Mouse (Mus musculus) layer of hippocampus, adult 18-20 months (tissue): ENCODE measurements around the gene Olfr816. TPM values are rescaled to one million over a fixed set of nuclear protein-coding genes. Genes with fewer than 3 reads are reported as not detected.
"Not testable (repeated sequence)": the region's sequence is repeated elsewhere in the genome, so short reads cannot be mapped to it uniquely, and the experiment has no call there.

ENCODE experiments used
- DNase-seq, 2 experiments: peaks; one replicate each; pipeline ENCODE4 v3.0.0; 2022; ENCODE audit warnings: low spot score in 2 of 2
- long read RNA-seq: library from polyadenylated mRNA; stranded (forward); transcript quantifications from one replicate; pipeline ENCODE4 v2.0.0, GENCODE M21; 2021
- total RNA-seq, 2 experiments: library from RNA; stranded (reverse); gene quantifications; 2 replicates each; pipeline ENCODE4 v1.2.3; 2021

Gene Olfr816
- total RNA-seq: not detected
- long read RNA-seq: 0 reads

- no peak for DNase-seq
Measured at GRCm38 (mm10) chr10:129915497-129915896, at the start of gene Olfr816. TSS of gene Olfr816 (minus strand) at chr10:129915597.

DNA sequence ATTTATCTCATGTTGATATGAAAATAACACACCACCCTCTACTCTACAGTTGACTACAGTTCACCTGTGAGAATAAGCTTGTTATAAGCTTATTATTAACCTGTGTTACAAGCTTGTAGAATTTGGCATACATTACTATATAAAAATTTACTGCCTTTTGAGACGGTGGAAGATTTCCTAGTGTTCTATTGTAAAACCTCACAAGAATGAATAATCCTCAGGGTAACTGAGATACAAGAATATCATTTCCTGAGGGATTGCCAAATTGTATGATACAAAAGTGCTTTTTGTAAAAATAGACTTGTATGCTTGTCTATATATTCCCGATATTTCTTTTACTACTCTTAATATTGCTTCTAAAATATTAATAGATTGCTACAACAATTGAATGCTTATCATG lies 33.6 kb upstream of the Olfr816 start, which contains the start of gene Olfr818:
Gene Olfr818 (minus strand): TSS at position 101 of the 400 bp plus-strand sequence.
- no peak for DNase-seq

- not testable (repeated sequence) for DNase-seq
Measured at GRCm38 (mm10) chr10:129905767-129906166, 9.6 kb downstream of the Olfr816 start, which contains the start of gene Olfr815. TSS of gene Olfr815 (minus strand) at chr10:129905867.

DNA sequence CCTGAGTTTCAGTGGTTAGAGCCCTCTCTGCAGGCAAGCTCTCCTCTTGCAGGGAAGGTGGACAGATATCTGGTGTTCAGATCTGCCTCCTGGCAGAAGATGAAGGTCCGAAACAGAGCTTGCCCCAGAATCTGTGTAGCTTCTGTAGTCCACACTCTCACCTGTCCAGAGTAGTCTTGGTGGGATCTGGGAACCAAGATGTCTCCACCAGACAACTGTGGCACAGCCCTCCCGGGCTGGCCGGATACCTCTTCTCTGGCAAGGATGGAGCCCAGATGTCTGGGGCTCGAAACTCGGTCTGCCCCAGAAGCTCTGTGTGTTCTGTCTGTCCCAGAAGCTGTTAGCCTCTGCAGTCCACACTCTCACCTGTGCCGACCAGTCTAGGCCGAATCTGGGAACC lies 29.5 kb downstream of the Olfr816 start:
- DNase-seq: no peak

DNA sequence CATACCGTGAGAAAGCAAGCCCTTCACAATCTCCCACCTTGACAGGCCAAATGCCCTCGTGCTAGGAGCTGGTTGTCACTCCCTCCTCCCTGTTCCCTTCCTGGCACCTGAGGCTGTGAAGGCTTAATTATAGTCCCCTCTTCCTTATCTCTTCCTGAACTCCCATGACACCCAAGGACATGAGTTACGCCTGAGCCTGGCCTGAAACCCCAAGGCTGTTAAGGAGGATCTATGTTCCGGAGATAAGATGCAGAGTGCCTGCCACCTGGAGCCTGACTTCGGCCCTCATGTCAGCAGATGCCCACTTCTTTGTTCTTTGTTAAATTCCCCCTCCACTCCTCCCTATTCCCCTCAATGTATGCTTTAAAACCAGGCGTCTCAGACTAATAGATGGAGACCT lies 29.9 kb downstream of the Olfr816 start:
- not testable (repeated sequence) for DNase-seq

GRCm38 (mm10) chr10:129879751-129880150 lies 35.6 kb downstream of the Olfr816 start, which contains the start of gene Olfr814:
TSS of gene Olfr814 (minus strand) at chr10:129879851.
- DNase-seq: not testable (repeated sequence)

Other genes with a start within 250 kb of the Olfr816 start
- gene Olfr801, start 241.7 kb downstream of the Olfr816 start, total RNA-seq: not detected
- gene Olfr802, start 227.4 kb downstream of the Olfr816 start, total RNA-seq: not detected
- gene Olfr803, start 221.3 kb downstream of the Olfr816 start, total RNA-seq: not detected
- gene Olfr804, start 212.4 kb downstream of the Olfr816 start, total RNA-seq: not detected
- gene Olfr805, start 186.2 kb downstream of the Olfr816 start, total RNA-seq: not detected
- gene Olfr806, start 173.7 kb downstream of the Olfr816 start, total RNA-seq: not detected
- not detected for gene Olfr807, start 157.8 kb downstream of the Olfr816 start, total RNA-seq
- not detected for gene Olfr808, start 150.1 kb downstream of the Olfr816 start, total RNA-seq
- not detected for gene Olfr809, start 141.0 kb downstream of the Olfr816 start, total RNA-seq
- not detected for gene Olfr810, start 120.7 kb downstream of the Olfr816 start, total RNA-seq
- not detected for gene Olfr811, start 111.2 kb downstream of the Olfr816 start, total RNA-seq
- gene Olfr812, start 69.5 kb downstream of the Olfr816 start, total RNA-seq: not detected
- not detected for gene Olfr813, start 60.2 kb downstream of the Olfr816 start, total RNA-seq
- gene Olfr814, start 35.7 kb downstream of the Olfr816 start, total RNA-seq: not detected
- not detected for gene Olfr815, start 9.7 kb downstream of the Olfr816 start, total RNA-seq
- not detected for gene Olfr818, start 33.5 kb upstream of the Olfr816 start, total RNA-seq
- gene Olfr819, start 51.7 kb upstream of the Olfr816 start, total RNA-seq: not detected
- not detected for gene Olfr247, start 60.5 kb upstream of the Olfr816 start, total RNA-seq
- gene Gm10310, start 69.5 kb upstream of the Olfr816 start, total RNA-seq: not detected
- not detected for gene Olfr820, start 97.0 kb upstream of the Olfr816 start, total RNA-seq
- not detected for gene Olfr821, start 114.8 kb upstream of the Olfr816 start, total RNA-seq
- not detected for gene Olfr822, start 155.6 kb upstream of the Olfr816 start, total RNA-seq
- gene Olfr823, start 199.8 kb upstream of the Olfr816 start, total RNA-seq: not detected
- gene Olfr824, start 214.4 kb upstream of the Olfr816 start, total RNA-seq: not detected